ENCODE assay signal across 24 mouse cellular contexts in the genomic region with DNA sequence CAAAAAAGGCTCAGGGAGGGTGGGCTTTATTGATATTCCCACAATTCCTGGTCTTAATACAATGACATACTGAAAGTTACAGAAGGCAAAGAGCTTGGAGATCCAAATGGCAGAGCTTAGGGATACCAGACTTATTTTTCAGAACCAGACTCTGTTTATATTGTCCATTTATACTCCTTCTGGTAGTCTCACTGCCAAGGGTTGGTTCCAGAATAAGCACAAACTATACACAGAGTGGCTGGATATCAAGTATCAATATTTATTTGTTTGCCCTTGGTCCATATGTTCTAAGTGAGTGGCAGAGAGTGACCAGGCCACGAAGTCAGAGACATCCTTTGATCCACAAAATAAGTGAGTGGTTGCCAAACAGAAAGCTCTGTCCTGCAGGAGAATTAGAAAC. TPM values are rescaled to one million over a fixed set of nuclear protein-coding genes. Genes with fewer than 3 reads are reported as not detected.
DNase-seq lines count a peak whose midpoint lies in the region; ATAC-seq lines count a peak whose summit lies in the region.
"Had no signal": no experiment of that assay in that cellular context is flagged by ENCODE, and none has a peak within 500 bp of the region (broad histone marks: within the 10 kb centered on the region; RNA-seq: fewer than 3 reads in every experiment).

No protein-coding gene starts in this region.

- ATAC-seq in limb, embryonic 12.5 days (ENCODE audit: insufficient number of reproducible peaks, insufficient read depth, low FRiP score, low TSS enrichment, low read depth), result no peak
- ATAC-seq in lung, embryonic 15.5 days (ENCODE audit: borderline replicate concordance, extremely low read depth, low FRiP score, low TSS enrichment), result peak; percentile 55; the same call in 1 of the 2 replicates
- ATAC-seq in limb, embryonic 15.5 days (ENCODE audit: insufficient number of reproducible peaks, low FRiP score, low TSS enrichment, low read depth), result no peak
- ATAC-seq: activated CD4-positive, CD25-positive, alpha-beta regulatory T cell, adult 4 months; CD4-positive, CD25-positive, alpha-beta regulatory T cell, adult 4 months; forebrain, embryonic 14.5 days; forebrain, embryonic 16.5 days; Patski had no signal

- no peak overlapping the region for H3K9ac ChIP-seq in limb, embryonic 12.5 days (replicated peaks)
- no peak overlapping the region for H3K9ac ChIP-seq in lung, embryonic 15.5 days
- H3K9ac ChIP-seq in limb, embryonic 15.5 days, result no peak overlapping the region
- H3K9ac ChIP-seq: embryonic facial prominence, embryonic 13.5 days; embryonic facial prominence, embryonic 15.5 days; forebrain, embryonic 12.5 days had no signal

- 67% methylated on average over 1 of the region's 1 CpGs for WGBS in limb, embryonic 12.5 days
- WGBS in limb, embryonic 10.5 days, result 69% methylated on average over 1 of the region's 1 CpGs
- 20% methylated on average over 1 of the region's 1 CpGs for WGBS in lung, embryonic 15.5 days
- WGBS in limb, embryonic 15.5 days, result 57% methylated on average over 1 of the region's 1 CpGs

- H3K4me1 ChIP-seq in limb, embryonic 12.5 days (replicated peaks), result peaks cover 9% of the 10 kb centered on the region
- peaks cover 5% of the 10 kb centered on the region for H3K4me1 ChIP-seq in limb, embryonic 10.5 days
- H3K4me1 ChIP-seq in lung, embryonic 15.5 days, result 0 out of 2 replicates have a peak, but pooled peaks cover 12% of the 10 kb centered on the region
- peaks cover 6% of the 10 kb centered on the region; the same call in 1 of the 2 replicates for H3K4me1 ChIP-seq in limb, embryonic 15.5 days
- H3K4me1 ChIP-seq: forebrain, embryonic 10.5 days; forebrain, embryonic 12.5 days had no signal

- no peaks in the 10 kb centered on the region for H3K27me3 ChIP-seq in limb, embryonic 12.5 days
- H3K27me3 ChIP-seq in limb, embryonic 10.5 days (ENCODE audit: low read depth, poor library complexity, severe bottlenecking), result no peaks in the 10 kb centered on the region
- no peaks in the 10 kb centered on the region for H3K27me3 ChIP-seq in lung, embryonic 15.5 days
- no peaks in the 10 kb centered on the region for H3K27me3 ChIP-seq in limb, embryonic 15.5 days
- H3K27me3 ChIP-seq: CH12.LX; embryonic facial prominence, embryonic 13.5 days; embryonic facial prominence, embryonic 15.5 days; forebrain, embryonic 12.5 days; Patski had no signal

- 0 out of 2 replicates have a peak overlapping the region, but pooled peaks have one; percentile 12 for H3K27ac ChIP-seq in limb, embryonic 12.5 days
- H3K27ac ChIP-seq in limb, embryonic 10.5 days, result no peak overlapping the region
- peak overlapping the region; percentile 42; the same call in 1 of the 2 replicates for H3K27ac ChIP-seq in lung, embryonic 15.5 days
- H3K27ac ChIP-seq in limb, embryonic 15.5 days, result peak overlapping the region; percentile 34
- H3K27ac ChIP-seq: forebrain, embryonic 10.5 days; forebrain, embryonic 12.5 days had no signal

- no peak for DNase-seq in limb, embryonic 10.5 days (ENCODE audit: low spot score)
- no peak for DNase-seq in lung, postnatal 10 days
- DNase-seq: adrenal gland, adult 8-10 months; B cell, adult 2 months; cerebellum, adult 11-12 months; cerebellum, adult 2 months; cerebellum, adult 9-10 months; cerebellum, postnatal 36 days; embryo, embryonic 11 days had no signal

- H3K4me3 ChIP-seq in limb, embryonic 12.5 days (replicated peaks), result no peak overlapping the region
- H3K4me3 ChIP-seq in limb, embryonic 10.5 days, result no peak overlapping the region
- H3K4me3 ChIP-seq in lung, embryonic 15.5 days, result no peak overlapping the region
- no peak overlapping the region for H3K4me3 ChIP-seq in limb, embryonic 15.5 days
- H3K4me3 ChIP-seq: embryonic facial prominence, embryonic 13.5 days; embryonic facial prominence, embryonic 15.5 days; erythroblast, embryonic 14.5 days; forebrain, embryonic 10.5 days; forebrain, embryonic 12.5 days had no signal

- no peak overlapping the region for H3K4me2 ChIP-seq in limb, embryonic 12.5 days
- no peak overlapping the region for H3K4me2 ChIP-seq in lung, embryonic 15.5 days
- no peak overlapping the region for H3K4me2 ChIP-seq in limb, embryonic 15.5 days
- H3K4me2 ChIP-seq: forebrain, embryonic 12.5 days had no signal

- no peaks in the 10 kb centered on the region for H3K36me3 ChIP-seq in limb, embryonic 12.5 days
- H3K36me3 ChIP-seq in limb, embryonic 10.5 days, result no peaks in the 10 kb centered on the region
- no peaks in the 10 kb centered on the region for H3K36me3 ChIP-seq in lung, embryonic 15.5 days
- no peaks in the 10 kb centered on the region for H3K36me3 ChIP-seq in limb, embryonic 15.5 days
- H3K36me3 ChIP-seq: embryonic facial prominence, embryonic 13.5 days; embryonic facial prominence, embryonic 15.5 days; forebrain, embryonic 10.5 days; forebrain, embryonic 12.5 days; G1E had no signal

- H3K9me3 ChIP-seq in limb, embryonic 12.5 days, result no peaks in the 10 kb centered on the region
- H3K9me3 ChIP-seq in limb, embryonic 10.5 days (replicated peaks), result no peaks in the 10 kb centered on the region
- no peaks in the 10 kb centered on the region for H3K9me3 ChIP-seq in lung, embryonic 15.5 days
- no peaks in the 10 kb centered on the region for H3K9me3 ChIP-seq in limb, embryonic 15.5 days
- H3K9me3 ChIP-seq: embryonic facial prominence, embryonic 13.5 days; embryonic facial prominence, embryonic 15.5 days; forebrain, embryonic 10.5 days; forebrain, embryonic 12.5 days had no signal

RNA-seq across cellular contexts. Expression of a gene that starts 34.2 kb away (rescaled TPM):
- 87.4 and 91.8 TPM in 2 replicates for polyA plus RNA-seq in limb, embryonic 12.5 days (2016; fragmentation: Nextera tagmentation; extraction: Ambion mirVana)
- polyA plus RNA-seq in limb, embryonic 10.5 days (2016; fragmentation: Nextera tagmentation; extraction: Ambion mirVana), result 18.1 and 35.8 TPM in 2 replicates
- polyA plus RNA-seq in lung, embryonic 15.5 days (2015; fragmentation: Nextera tagmentation; extraction: Ambion mirVana), result 15.7 and 16.4 TPM in 2 replicates
- polyA plus RNA-seq in limb, embryonic 15.5 days (2015; fragmentation: Nextera tagmentation; extraction: Ambion mirVana), result 94.1 and 110 TPM in 2 replicates
- polyA plus RNA-seq: activated CD4-positive, CD25-positive, alpha-beta regulatory T cell, adult 4 months; CD4-positive, CD25-positive, alpha-beta regulatory T cell, adult 4 months; erythroblast, embryonic 14.5 days; G1E had no signal
